Mouse (Mus musculus): ENCODE measurements around the gene Cep152.

Gene Cep152

DNA sequence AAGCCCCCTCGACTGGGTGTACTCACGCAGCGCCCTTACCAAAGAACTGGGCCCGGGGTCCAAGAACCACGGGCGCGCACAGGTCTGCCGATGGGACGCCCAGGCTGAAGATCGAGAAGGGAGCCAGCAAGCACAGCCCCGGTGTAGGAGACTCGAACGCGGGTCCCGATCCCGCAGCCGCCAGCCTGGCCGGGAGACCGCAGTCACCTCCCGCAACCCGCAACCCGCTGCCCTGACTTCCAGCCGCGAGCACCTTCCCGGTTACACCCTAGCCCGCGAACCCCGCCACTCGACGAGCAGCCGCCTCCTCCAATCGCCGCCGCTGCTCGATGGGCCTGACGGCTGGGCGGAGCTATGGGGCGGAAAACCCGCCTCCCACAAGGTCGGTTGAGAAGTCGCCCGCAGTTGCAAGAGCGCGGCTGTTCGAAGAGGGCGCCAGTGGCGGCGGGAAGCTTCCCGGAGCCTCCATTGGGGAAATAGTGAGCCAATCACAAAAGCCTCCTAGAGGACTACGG lies at the start of gene Cep152:
Gene Cep152, minus strand, starts transcription at position 277 of the 515 bp plus-strand sequence.
- DNase-seq, result peak; percentile 98 to 99

- DNase-seq, result peak; percentile 84 to 92
These were observed 48.2 kb upstream of the Cep152 start, which contains the start of gene Eid1 for GRCm38 (mm10) chr2:125672957-125673631. Gene Eid1, plus strand, starts transcription at chr2:125673095.

GRCm38 (mm10) chr2:125672568-125672956 lies 47.6 kb upstream of the Cep152 start:
- DNase-seq, result no peak

DNA sequence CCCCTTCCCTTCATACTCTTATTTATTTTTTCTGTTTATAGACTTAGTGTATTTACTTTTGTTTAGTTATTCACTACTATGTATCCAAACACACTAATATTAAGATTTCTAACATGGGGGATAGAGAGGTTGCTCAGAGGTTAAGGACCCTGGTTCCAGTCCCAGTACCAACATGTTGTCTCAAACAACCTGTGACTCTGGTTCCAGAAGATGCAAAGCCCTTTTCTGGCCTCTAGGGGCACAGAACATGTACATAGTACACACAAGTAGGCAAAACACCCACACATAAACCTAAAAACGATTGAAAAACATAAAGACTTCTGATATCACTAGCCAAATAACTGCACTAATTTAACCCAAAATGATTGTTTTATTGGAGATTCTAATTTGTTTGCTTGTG lies 45.9 kb upstream of the Cep152 start:
- no peak for DNase-seq

GRCm38 (mm10) chr2:125667721-125668120 lies 42.8 kb upstream of the Cep152 start:
- no peak for DNase-seq

- DNase-seq, result no peak
These were observed 42.3 kb upstream of the Cep152 start for GRCm38 (mm10) chr2:125667184-125667583.

- no peak for DNase-seq
These were observed 41.8 kb upstream of the Cep152 start for GRCm38 (mm10) chr2:125666668-125667067.

DNA sequence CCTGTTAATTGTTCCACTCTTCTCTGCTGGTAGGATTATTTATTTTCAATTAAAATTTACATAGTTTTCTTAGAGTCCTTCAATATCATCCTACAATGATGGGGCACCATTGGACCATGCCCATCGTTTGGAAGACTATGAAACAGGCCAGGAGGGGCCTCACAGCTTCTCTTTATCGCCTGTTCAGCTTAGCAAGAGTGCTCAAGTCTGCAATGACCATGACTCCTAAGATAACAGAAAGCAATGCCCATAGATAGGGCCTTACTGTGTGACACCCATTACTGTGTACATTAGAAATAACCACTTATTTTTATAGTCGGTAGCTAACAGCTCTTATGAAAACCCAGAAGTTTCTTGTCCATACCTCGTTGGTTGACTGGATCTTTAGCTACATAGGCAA lies 41.0 kb upstream of the Cep152 start:
- no peak for DNase-seq

- DNase-seq, result no peak
These were observed 40.3 kb upstream of the Cep152 start for GRCm38 (mm10) chr2:125665213-125665612.

GRCm38 (mm10) chr2:125662517-125662916 lies 37.6 kb upstream of the Cep152 start:
- DNase-seq, result no peak

- DNase-seq, result no peak
These were observed 36.2 kb upstream of the Cep152 start for GRCm38 (mm10) chr2:125661156-125661555.

DNA sequence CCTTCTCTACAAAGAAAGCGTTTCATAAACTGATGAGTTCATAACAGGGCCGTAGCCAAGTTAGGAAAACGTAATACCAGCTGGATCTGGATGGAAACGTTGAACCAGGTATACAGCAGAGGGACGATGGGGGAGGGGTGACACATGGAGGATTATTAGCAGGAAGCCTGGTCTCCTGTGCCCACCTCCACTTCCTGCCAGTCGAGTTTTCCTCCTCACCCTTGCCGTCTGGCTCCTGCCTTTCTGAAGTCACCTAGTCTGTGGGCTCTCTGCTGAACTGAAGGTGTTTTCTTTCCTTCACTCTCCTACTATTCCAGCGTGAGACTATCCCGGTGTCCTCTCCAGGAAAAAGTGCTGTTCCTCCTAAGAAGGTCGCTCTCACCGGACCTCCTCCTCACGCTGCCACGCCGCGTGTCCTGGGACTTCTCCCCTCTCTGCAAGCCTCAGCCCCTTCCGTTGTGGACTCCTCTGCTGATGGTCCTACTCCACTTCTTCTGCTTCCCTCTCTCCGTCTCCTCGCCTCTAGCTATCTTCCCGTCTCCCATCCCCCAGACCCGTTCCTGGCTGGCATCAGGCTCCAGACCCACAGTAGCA lies 35.7 kb upstream of the Cep152 start:
- peak in 1 of 2 experiments; percentile 18 for DNase-seq

GRCm38 (mm10) chr2:125659823-125660536 lies 35.1 kb upstream of the Cep152 start:
- peak; percentile 70 to 71 for DNase-seq

DNA sequence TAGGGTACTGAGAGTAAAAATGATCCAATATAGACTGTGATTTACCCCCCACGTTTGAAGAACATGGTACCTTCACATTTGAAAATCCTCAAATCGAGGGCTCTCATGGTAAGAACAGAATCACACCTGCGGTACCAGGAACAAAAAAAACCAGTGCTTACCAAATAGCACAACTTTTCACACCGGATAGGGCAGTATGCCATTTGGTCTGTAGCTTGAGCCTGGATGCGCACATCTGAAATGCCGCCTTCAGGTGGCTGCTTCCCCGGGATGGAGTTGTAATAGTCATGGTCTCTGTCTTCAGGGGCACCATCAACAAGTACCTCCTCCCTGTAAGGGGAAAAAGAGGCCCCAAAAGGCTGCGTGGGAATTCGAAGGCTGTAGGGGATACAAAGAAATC lies 30.5 kb upstream of the Cep152 start:
- DNase-seq, result no peak

DNA sequence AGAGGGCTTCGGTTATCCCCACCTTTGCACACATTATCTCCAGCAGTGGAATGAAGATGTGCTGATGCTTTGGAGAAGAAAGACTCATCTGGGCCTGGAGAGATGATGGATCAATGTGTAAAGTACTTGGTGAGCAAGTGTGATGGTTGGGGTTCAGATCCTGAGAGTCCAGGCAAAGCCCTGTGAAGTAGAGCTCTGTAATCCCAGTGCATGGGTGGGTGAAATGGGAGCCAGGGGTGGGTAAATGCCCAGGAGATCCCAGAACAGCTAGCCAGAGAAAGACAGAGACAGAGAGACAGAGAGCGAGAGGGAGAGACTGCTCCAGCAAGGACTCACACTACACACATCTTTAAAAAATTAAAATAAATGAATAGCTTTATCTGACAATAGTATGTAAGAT lies 28.4 kb upstream of the Cep152 start:
- no peak for DNase-seq

DNA sequence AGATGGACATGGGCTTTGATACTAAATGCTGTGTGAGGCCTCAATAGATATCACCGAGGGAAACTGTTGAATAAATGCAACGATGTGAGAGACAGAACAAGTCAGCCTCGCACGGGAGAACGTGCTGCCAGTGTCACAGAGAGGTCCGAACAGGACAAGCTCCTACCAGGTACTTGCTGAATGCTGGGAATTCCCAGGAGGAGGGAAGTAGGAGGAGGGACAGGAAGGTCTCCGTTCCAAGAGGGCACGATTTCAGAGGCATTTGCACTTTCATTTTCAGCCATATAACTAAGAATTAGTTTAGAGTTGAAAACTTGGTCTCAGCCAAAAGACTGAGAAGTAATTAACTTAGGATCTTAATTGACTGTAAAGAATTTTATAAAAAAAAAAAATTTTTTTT lies 26.6 kb upstream of the Cep152 start:
- DNase-seq, result peak in 1 of 2 experiments; percentile 23

GRCm38 (mm10) chr2:125650742-125651352 lies 25.9 kb upstream of the Cep152 start:
- DNase-seq, result no peak

DNA sequence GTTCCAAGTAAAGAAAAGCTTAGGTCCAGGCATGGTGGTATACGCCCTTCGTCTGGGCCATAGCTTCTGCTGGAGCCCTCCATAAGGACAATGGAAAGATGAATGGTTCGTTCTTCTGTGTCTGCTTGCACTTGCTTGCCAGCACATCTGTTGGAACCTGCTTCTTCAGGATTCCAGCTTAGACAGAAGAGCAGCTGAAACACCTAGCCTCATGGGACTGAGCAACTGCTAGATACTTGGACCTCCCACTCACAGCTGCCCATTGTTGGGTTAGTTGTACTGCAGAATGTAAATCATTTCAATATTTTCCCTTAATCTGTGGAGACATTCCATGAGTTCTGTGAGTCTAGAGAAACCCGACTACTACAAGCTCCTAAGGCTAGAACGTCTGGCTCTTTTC lies 25.1 kb upstream of the Cep152 start:
- no peak for DNase-seq

DNA sequence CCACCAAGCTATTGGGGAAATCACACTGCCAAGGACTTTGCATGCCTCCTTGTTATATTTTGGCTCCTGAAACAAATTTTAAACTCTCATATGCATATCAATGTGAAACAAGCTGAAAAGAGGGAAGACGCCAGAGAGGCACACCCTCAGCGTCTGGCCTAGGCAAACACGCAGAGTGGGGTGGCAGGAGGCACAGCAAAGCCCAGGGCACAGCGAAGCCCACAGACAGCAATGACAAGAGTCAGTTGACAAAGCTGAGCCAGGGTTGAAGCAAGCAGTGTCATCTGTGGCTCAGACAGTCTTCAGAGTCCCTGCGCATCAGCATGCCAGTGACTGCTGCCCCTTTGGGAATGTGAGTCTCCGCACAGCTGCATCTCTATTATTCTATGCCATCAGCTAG lies 20.0 kb upstream of the Cep152 start:
- no peak for DNase-seq

GRCm38 (mm10) chr2:125637331-125637730 lies 12.4 kb upstream of the Cep152 start:
- no peak for DNase-seq

DNA sequence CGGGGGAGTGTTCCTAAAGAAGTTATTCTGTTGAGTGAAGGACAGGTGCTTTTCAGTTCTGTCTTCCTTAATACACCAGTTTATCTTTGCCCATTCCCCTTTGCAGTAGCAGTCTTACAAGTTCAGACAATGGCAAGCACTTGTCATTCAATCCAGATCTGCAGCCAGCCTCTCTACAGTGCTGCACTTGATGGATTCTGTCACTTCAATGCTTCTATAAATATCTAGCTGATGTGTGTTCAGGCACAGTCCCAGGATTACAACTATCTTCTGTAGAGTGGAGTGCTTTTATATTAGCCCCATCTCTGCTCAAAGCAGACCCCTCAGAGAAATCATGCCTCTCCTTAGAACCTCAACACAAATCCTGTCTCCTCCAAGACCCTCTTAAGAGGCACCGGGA lies 5.1 kb upstream of the Cep152 start:
- no peak for DNase-seq

GRCm38 (mm10) chr2:125628487-125628886 lies 3.6 kb upstream of the Cep152 start:
- no peak for DNase-seq

GRCm38 (mm10) chr2:125626536-125626935 lies 1.6 kb upstream of the Cep152 start:
- DNase-seq, result peak; percentile 79 to 86

All from kidney, postnatal 25 days (tissue).